Mouse (Mus musculus) midbrain, embryonic 13.5 days (tissue): Measurements from ENCODE around the gene Ctrb1. TPM values are rescaled to one million over a fixed set of nuclear protein-coding genes. Genes with fewer than 3 reads are reported as not detected.

ENCODE experiments used
- ATAC-seq: fragments of 200-750 bp; cut with Nextera tagmentation; 2 replicates; pipeline ENCODE4 v1.8.0; 2017; ENCODE audit warnings: mild to moderate bottlenecking, moderate TSS enrichment, moderate library complexity
- H3K27ac ChIP-seq: fragments of 300-500 bp; sonication (generic); 2 replicates; pipeline ENCODE4 v1.5.1; 2015; ENCODE audit warnings: inconsistent platforms, mild to moderate bottlenecking, moderate library complexity
- H3K27me3 ChIP-seq: fragments of 300-500 bp; sonication (generic); 2 replicates; pipeline ENCODE4 v1.6.1; 2015; ENCODE audit warnings: mild to moderate bottlenecking, inconsistent platforms
- H3K36me3 ChIP-seq: fragments of 300-500 bp; sonication (generic); 2 replicates; pipeline ENCODE4 v1.6.1; 2015; ENCODE audit warnings: mild to moderate bottlenecking, inconsistent platforms
- H3K4me1 ChIP-seq: fragments of 300-500 bp; sonication (generic); replicated peaks from 2 replicates; pipeline ENCODE4 v1.6.1; 2015; ENCODE audit warnings: inconsistent platforms
- H3K4me2 ChIP-seq: fragments of 300-500 bp; sonication (generic); replicated peaks from 2 replicates; pipeline ENCODE4 v1.6.1; 2015; ENCODE audit warnings: moderate library complexity, mild to moderate bottlenecking, inconsistent platforms
- H3K4me3 ChIP-seq: fragments of 300-500 bp; sonication (generic); replicated peaks from 2 replicates; pipeline ENCODE4 v1.5.1; 2015; ENCODE audit warnings: mild to moderate bottlenecking, inconsistent platforms
- H3K9ac ChIP-seq: fragments of 300-500 bp; sonication (generic); replicated peaks from 2 replicates; pipeline ENCODE4 v1.6.1; 2015; ENCODE audit warnings: mild to moderate bottlenecking, inconsistent platforms
- H3K9me3 ChIP-seq: fragments of 300-500 bp; sonication (generic); 2 replicates; pipeline ENCODE4 v1.6.1; 2016; ENCODE audit warnings: mild to moderate bottlenecking, inconsistent platforms
- WGBS: fragments of 180-500 bp; shearing (Covaris S2); methylation state at CpG from one replicate; pipeline ENCODE4 v1.1.7; 2015; 5-methylcytosine and 5-hydroxymethylcytosine counted together
- microRNA-seq: library from miRNA; unstranded; fragments of <30 nt; microRNA quantifications from one replicate; pipeline ENCODE4, GENCODE M21; 2016
- polyA plus RNA-seq: library from polyadenylated mRNA; unstranded; fragments of >200 nt; fragmentation: Nextera tagmentation; extraction: Ambion mirVana; gene quantifications from 2 replicates; pipeline ENCODE4 v1.2.1, GENCODE M21; 2015

Ctrb1 gene
- polyA plus RNA-seq, 1 experiment from 2014 or later: 2.2 TPM

DNA sequence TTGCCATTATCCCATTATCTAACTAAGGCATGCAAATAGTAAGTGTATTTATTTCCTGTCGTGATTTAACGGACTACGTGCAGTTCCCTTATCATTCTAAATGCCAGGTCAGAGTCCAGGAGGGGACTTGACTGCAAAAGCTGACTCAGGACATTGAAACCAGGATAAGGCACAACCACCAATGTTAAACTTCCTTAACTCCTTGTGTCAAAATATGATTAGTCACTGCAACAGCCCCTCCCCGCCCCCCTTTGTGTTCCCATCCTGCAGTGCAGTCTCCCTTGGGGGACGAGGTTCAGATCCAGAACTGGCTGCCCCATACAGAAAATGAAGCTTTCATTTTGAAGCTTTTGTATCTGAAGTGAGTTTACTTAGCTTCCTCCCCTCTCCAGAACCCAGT is 48.3 kb downstream of the Ctrb1 start:
- no peak for ATAC-seq
- Histone ChIP-seq H3K4me2 (peak overlapping the region; percentile 65), H3K4me1 (peaks cover 11% of the 10 kb centered on the region), H3K9me3 (no peaks in the 10 kb centered on the region), H3K27me3 (no peaks in the 10 kb centered on the region), H3K4me3 (peak overlapping the region; percentile 72), H3K9ac (peak overlapping the region; percentile 87), H3K36me3 (no peaks in the 10 kb centered on the region), H3K27ac (0 out of 2 replicates have a peak overlapping the region, but pooled peaks have one; percentile 58)
- WGBS: 78% methylated on average over 5 of the region's 5 CpGs

GRCm38 (mm10) chr8:111641064-111641463 is 49.7 kb downstream of the Ctrb1 start:
- Histone ChIP-seq H3K4me3 (no peak overlapping the region), H3K36me3 (no peaks in the 10 kb centered on the region), H3K9me3 (no peaks in the 10 kb centered on the region), H3K27ac (no peak overlapping the region), H3K4me2 (no peak overlapping the region), H3K27me3 (no peaks in the 10 kb centered on the region), H3K9ac (no peak overlapping the region), H3K4me1 (peaks cover 11% of the 10 kb centered on the region)
- no peak for ATAC-seq
- 95% methylated on average over 2 of the region's 2 CpGs for WGBS

GRCm38 (mm10) chr8:111638086-111638485 is 52.7 kb downstream of the Ctrb1 start:
- Histone ChIP-seq H3K4me3 (no peak overlapping the region), H3K9me3 (no peaks in the 10 kb centered on the region), H3K36me3 (no peaks in the 10 kb centered on the region), H3K9ac (no peak overlapping the region), H3K27ac (no peak overlapping the region), H3K27me3 (no peaks in the 10 kb centered on the region), H3K4me2 (no peak overlapping the region), H3K4me1 (peaks cover 6% of the 10 kb centered on the region)
- ATAC-seq: no peak

Small RNAs within 50 kb of the gene (microRNA-seq; reads per million reads assigned to microRNA genes)
- not detected for gene Mir7076

Other genes with a start within 250 kb of the Ctrb1 start
- 6.7 TPM in 2 replicates for gene Wdr59, start 168.9 kb downstream of the Ctrb1 start, polyA plus RNA-seq
- gene Znrf1, start 154.9 kb downstream of the Ctrb1 start, polyA plus RNA-seq: 62.4 and 80.7 TPM in 2 replicates
- gene Ldhd, start 60.6 kb downstream of the Ctrb1 start, polyA plus RNA-seq: 0.39 and 0.50 TPM in 2 replicates
- gene Zfp1, start 47.6 kb downstream of the Ctrb1 start, polyA plus RNA-seq: 28.8 and 29.2 TPM in 2 replicates
- 48.7 and 55.0 TPM in 2 replicates for gene Bcar1, start 52.8 kb upstream of the Ctrb1 start, polyA plus RNA-seq
- 193 and 196 TPM in 2 replicates for gene Cfdp1, start 163.3 kb upstream of the Ctrb1 start, polyA plus RNA-seq
- gene Tmem170, start 185.7 kb upstream of the Ctrb1 start, polyA plus RNA-seq: 5.3 and 5.4 TPM in 2 replicates
- gene Chst5, start 219.4 kb upstream of the Ctrb1 start, polyA plus RNA-seq: 3.1 and 4.2 TPM in 2 replicates
- gene Tmem231, start 242.9 kb upstream of the Ctrb1 start, polyA plus RNA-seq: 15.9 and 16.8 TPM in 2 replicates
- 453 and 504 TPM in 2 replicates for gene Gabarapl2, start 249.7 kb upstream of the Ctrb1 start, polyA plus RNA-seq